Mouse (Mus musculus) heart, postnatal 10 days (tissue): ENCODE results near the gene Shank3. TPM values are rescaled to one million over a fixed set of nuclear protein-coding genes. Genes with fewer than 3 reads are reported as not detected.

ENCODE experiments used
- DNase-seq, 2 experiments: peaks; one replicate each; pipeline ENCODE4 v3.0.0; 2021
- intact Hi-C: fragments of 180-260 bp; cut with DNase I; formaldehyde crosslinking; loops from one replicate; pipeline ENCODE4 v1.15.1; 2025
- total RNA-seq, 2 experiments: library from RNA; stranded (reverse); gene quantifications; 2 replicates each; pipeline ENCODE4 v1.2.3; 2021

Shank3 gene
- total RNA-seq, 2 experiments from 2014 or later: 82.6 to 86.1 TPM

DNA sequence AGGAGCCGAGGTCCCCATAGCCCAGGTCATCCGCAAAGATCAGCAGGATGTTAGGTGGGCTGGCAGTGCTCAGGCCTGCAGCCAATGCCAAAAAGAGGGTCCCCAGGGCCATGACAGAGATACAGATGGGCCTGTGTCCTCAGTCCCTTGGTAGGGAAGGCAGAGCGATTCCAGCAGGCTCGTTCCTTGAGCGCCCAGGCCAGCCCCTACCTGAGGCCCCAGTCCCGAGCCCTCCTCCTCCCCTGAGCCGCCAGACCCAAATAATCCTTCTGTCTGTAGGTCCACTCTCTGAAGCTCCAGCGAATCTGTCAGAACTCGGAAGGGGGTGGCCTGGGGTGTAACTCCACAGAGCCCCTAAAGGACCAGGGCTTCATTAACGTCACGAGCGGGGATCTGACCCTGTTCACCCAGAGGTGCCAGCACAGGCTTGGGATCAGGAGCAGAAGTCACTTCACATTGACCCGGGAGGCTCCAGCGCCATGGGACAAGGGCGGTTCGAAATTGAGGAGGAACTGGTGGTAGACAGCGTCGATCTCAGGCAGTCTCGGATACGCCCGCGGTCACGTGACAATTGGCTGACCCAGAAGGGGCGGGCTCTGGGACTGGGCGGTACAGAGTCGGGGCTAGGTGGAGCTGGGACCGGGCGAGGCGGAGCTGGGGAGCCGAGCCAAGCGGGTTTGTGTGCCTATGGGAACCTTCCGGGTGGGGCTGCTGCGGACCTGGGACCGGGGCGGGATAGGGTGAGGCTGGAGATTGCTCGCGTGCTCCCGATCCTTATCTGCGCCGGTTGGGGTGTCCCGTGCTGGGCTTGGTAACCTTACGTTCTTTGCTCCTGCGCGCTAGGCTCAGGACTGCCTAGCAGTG lies 23.6 kb upstream of the Shank3 start:
- intact Hi-C loops: no loop called here

DNA sequence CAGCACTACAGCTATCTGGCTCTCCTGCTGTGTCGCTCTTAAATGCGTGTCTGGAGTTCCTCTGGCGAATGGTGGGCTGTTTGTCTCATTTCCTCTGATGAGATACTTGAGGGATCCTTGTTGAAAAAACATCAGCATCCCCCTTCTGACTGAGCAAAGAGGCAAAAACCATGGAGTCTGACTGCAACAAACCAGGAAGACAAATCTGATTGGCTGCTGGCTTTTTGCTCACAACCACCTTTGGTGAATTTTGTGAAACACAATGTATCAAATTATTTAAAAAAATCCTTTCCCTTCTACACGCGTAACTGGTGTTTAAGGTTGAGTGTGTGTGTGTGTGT lies 23.0 kb upstream of the Shank3 start:
- intact Hi-C loops: no loop called here
- no peak for DNase-seq

More for the DNA sequence above, 23.6 kb upstream of the Shank3 start:
- peak; percentile 95 to 96 for DNase-seq

DNA sequence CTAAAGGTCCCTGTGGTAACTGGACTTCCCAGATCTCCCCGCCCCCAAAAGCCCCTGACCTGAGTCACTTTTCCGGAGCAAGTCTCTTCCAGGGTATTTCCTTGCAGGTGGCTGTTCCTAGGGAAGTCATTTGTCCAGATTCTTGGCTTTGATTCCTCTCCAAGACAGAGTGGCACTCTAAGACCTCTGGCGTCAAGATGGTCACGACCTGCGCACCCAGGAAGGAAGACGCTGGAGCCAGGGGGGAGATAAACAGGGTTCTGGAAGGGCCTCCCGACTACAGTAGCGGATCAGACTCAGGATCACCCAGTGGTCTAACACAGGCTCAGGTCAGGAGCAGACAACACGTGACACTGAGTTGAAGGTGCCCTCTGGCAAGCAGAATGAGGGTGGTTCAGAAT lies 22.3 kb upstream of the Shank3 start, which contains the start of gene Arsa:
TSS of gene Arsa (minus strand) at position 335 of the 401 bp plus-strand sequence.
- intact Hi-C loops: loop anchor here (1.0 kb wide), 1 partner anchor 21 kb away; no protein-coding TSS in a partner anchor

GRCm38 (mm10) chr15:89477806-89478205 lies 21.6 kb upstream of the Shank3 start:
- no peak for DNase-seq
- intact Hi-C loops: loop anchor here (1.0 kb wide), 1 partner anchor 20 kb away; no protein-coding TSS in a partner anchor

More for the DNA sequence above, 22.3 kb upstream of the Shank3 start, which contains the start of gene Arsa:
- DNase-seq: peak in 1 of 2 experiments; percentile 41

GRCm38 (mm10) chr15:89478622-89479021 lies 20.8 kb upstream of the Shank3 start:
- no peak for DNase-seq
- intact Hi-C loops: no loop called here

DNA sequence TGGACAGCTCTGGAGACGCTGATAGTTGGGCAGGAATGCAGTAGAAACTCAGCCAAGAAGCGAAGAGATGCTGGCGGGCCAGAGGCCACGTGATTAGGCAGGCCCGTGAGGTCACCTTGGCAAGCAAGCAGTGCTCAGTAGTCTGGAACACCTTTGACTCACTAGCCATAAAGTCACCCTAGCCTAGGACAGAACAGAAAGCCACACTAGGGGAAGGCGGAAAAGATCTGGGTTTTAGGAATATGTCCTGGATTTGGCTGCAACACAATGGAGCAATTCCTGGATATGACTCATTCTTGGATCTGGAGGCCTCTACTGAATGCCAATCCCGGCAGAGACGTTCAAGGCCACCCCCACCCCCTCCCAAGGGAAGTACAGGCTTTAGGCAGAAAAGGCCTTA lies 18.8 kb upstream of the Shank3 start:
- intact Hi-C loops: loop anchor here (1.0 kb wide), 1 partner anchor 17 kb away; no protein-coding TSS in a partner anchor

DNA sequence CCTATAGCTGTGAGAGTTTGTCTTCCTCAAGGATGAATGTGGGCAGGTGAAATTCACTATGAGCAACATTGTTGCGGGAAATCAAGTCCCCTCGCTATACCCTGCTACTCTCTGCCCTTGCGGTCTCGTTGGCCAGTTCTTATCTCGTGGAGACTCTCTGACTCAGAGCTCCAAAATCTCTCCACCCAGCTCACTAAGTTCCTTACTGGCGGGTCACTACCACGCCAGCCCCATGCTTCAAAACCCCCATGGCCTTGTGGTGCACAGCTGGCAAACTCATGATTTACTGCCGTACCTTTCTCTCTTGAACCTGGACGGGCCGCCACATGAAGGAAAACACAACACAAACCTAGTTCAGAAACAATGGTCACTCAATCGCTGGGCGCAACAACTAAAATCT lies 11.2 kb upstream of the Shank3 start:
- intact Hi-C loops: no loop called here
- no peak for DNase-seq

More for the DNA sequence above, 18.8 kb upstream of the Shank3 start:
- peak; percentile 87 to 88 for DNase-seq

- DNase-seq: no peak
- intact Hi-C loops: no loop called here
These were observed 10.8 kb upstream of the Shank3 start for GRCm38 (mm10) chr15:89488611-89489117.

- no peak for DNase-seq
- intact Hi-C loops: no loop called here
These were observed 4.5 kb upstream of the Shank3 start for GRCm38 (mm10) chr15:89494970-89495369.

- no peak for DNase-seq
- intact Hi-C loops: no loop called here
These were observed 3.3 kb upstream of the Shank3 start for GRCm38 (mm10) chr15:89496131-89496530.

DNA sequence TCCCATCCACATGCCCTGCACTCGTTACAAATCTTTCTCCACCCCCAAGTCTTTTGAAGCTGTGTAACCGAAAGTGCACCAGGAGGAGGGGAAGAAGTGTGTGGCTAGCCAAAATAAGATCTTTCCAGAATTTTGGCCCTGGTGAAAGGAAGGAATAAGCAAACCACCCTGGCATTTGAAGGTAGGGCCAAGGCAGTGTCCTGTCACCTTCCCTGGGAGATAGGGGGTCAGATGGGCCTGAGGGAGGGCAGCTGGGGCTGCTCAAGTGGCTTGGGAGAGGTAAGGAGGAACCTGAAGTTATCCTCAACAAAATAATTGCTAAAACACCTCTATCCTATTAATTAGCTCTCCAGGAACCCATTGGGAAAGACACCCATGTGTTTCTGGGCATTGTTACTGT lies 2.6 kb upstream of the Shank3 start:
- intact Hi-C loops: loop anchor here (1.0 kb wide), 1 partner anchor 17 kb away; no protein-coding TSS in a partner anchor
- no peak for DNase-seq

DNA sequence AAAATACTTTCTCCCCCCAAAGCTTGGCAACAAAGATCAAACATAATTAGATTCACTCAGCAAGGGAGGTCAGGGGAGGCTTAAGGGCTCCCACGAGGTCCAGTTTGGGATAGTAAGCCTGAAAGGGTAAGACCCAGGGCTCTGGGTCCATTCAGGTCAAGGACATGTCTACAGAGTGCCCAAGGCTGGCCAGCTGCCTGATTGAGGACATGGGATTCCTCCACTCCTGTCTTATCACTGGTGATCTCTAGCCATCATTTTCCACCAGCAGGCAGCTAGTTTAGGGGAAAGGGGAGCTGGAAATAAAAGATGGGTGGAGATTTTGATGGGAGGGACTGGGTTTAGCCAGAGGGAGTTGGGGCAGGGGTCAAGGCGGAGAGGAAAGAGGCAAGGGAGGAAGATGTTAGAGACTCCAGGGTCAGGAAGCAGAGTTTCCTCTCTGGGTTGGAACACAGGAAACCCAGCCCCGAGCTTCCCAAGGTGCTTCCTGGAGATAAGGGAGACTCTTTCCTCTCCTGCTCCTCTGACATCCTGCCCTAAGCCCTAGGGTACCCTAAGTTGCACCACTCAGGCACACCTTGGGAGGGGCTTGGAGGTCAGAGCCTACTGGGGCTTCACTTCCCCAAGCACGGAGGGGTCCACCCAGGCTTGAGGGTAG lies 1.9 kb upstream of the Shank3 start:
- DNase-seq: peak; percentile 67 to 75
- intact Hi-C loops: loop anchor here (1.0 kb wide), 2 partner anchors 17 to 20 kb away; partner anchors contain the start of gene Arsa

GRCm38 (mm10) chr15:89498049-89498960 lies 1.1 kb upstream of the Shank3 start:
- intact Hi-C loops: loop anchor here (1.0 kb wide), 1 partner anchor 21 kb away; the partner anchor contains the start of gene Arsa
- DNase-seq: peak; percentile 37 to 49

- intact Hi-C loops: no loop called here
- DNase-seq: peak; percentile 45 to 56
These were observed 379 bp downstream of the Shank3 start for GRCm38 (mm10) chr15:89499784-89500220.

GRCm38 (mm10) chr15:89500221-89500791 lies 883 bp downstream of the Shank3 start:
- intact Hi-C loops: no loop called here
- no peak for DNase-seq

DNA sequence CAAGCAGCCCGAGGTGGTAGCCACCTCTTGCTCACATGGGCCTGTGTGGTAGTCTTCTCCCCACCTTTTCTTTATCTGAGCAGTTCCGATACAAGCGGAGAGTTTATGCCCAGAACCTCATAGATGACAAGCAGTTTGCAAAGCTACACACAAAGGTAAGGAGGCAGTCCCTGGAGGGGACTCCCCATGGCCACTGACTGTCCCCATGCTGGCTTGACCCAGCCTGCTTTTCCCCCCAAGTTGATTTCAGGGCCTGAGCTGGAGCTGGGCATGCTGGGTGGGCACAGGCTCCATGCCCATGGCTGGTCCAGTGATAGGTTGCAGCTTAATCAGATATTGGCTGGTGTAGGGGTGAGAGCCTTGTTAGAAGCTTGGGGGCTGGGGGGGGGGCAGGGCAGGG lies 1.9 kb downstream of the Shank3 start:
- DNase-seq: no peak
- intact Hi-C loops: no loop called here

DNA sequence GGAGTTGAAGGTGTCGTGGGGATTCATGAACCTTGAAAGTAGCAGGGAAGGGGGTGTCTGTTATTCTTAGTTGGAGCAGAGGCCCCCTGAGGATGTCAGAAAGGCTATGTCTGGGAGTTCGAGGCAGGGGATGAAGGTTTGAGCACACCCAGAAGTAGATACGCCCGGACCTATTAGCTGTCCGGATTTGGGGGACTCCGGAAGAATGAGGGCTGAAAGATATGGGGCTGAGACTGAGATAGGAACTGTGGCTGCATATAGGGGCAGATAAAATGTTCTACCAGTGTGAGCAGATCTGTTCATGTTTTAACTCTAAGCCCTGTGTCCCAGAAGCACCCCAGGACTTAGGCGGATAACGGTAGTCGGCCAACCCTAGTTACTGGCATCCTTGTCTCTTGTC lies 5.4 kb downstream of the Shank3 start:
- DNase-seq: no peak
- intact Hi-C loops: no loop called here

GRCm38 (mm10) chr15:89507751-89508150 lies 8.3 kb downstream of the Shank3 start:
- intact Hi-C loops: no loop called here
- DNase-seq: no peak

DNA sequence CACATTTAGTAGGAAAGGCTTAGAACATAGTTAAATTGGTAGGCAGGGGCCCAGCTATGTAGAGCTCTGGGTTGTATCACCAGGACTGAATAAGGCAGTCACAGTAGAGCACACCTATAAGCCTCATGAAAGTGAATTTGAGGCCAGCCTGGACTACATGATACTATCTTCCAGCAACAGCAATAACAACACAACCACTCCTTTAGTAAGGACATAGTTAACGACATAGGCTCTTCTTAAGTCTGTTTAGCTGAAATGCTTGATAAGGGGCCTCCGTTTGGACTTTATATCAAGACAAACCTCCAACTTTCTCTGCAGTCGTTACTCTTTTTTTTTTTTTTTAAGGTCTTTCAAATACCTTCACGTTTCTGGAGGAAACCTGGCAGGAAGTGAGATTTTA lies 13.3 kb downstream of the Shank3 start:
- intact Hi-C loops: no loop called here
- DNase-seq: no peak

GRCm38 (mm10) chr15:89521951-89522350 lies 22.5 kb downstream of the Shank3 start:
- intact Hi-C loops: no loop called here
- DNase-seq: no peak
